Mouse (Mus musculus) G1E (cell line): ENCODE measurements around the gene Gmeb2.

Source experiments
- CTCF ChIP-seq: IDR thresholded peaks from 2 replicates; pipeline ENCODE4 v1.5.1; 2012; ENCODE audit warnings: low read depth, low read length, inconsistent platforms, mixed read lengths
- POLR2AphosphoS5 ChIP-seq: IDR thresholded peaks from 2 replicates; pipeline ENCODE4 v1.6.1; 2012; ENCODE audit warnings: low read depth, low read length, inconsistent platforms; ENCODE audit not compliant: insufficient replicate concordance
- TAL1 ChIP-seq: conservative IDR thresholded peaks from 2 replicates; pipeline ENCODE4 v1.6.1; 2012; ENCODE audit warnings: low read depth, low read length, inconsistent platforms, mixed read lengths

DNA sequence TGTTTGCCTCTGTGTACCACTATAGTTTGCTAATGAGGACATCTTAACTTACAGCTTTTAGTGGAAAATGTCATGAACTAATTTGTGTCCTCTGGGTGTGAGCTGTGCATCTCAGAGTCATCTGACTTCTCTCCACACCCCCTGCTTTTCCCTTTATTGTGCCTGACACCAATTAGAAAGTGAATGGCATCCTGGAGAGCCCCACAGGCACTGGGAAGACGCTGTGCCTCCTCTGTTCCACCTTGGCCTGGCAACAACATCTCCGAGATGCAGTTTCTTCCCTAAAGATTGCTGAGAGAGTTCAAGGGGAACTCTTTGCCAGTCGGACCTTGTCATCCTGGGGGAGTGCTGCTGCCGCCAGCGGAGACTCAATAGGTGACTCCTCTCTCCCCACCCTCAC is 34.3 kb upstream of the Gmeb2 start:
- TF ChIP-seq CTCF (no peak), POLR2AphosphoS5 (no peak), TAL1 (no peak)
